Mouse (Mus musculus) megakaryocyte, adult 5-6 weeks (primary cell): ENCODE results near the gene St6galnac6. TPM values are rescaled to one million over a fixed set of nuclear protein-coding genes. Genes with fewer than 3 reads are reported as not detected.

Experiments
- ATAC-seq: 2 replicates; pipeline ENCODE4 v1.8.0; 2016; ENCODE audit warnings: mild to moderate bottlenecking, inconsistent platforms; ENCODE audit not compliant: poor library complexity, severe bottlenecking
- total RNA-seq, 2 experiments: library from RNA; stranded (forward) in 1 of 2; stranded (reverse) in 1 of 2; fragments of 153-499, 151-499 nt in 1 of 2; fragments of 221-1000, 200-1000 nt in 1 of 2; gene quantifications; 2 replicates each; pipeline versions ENCODE4 v1.2.3 to v1.2.4; 2015 to 2017

Gene St6galnac6
- total RNA-seq, 2 experiments from 2014 or later: 8.6 to 13.3 TPM

DNA sequence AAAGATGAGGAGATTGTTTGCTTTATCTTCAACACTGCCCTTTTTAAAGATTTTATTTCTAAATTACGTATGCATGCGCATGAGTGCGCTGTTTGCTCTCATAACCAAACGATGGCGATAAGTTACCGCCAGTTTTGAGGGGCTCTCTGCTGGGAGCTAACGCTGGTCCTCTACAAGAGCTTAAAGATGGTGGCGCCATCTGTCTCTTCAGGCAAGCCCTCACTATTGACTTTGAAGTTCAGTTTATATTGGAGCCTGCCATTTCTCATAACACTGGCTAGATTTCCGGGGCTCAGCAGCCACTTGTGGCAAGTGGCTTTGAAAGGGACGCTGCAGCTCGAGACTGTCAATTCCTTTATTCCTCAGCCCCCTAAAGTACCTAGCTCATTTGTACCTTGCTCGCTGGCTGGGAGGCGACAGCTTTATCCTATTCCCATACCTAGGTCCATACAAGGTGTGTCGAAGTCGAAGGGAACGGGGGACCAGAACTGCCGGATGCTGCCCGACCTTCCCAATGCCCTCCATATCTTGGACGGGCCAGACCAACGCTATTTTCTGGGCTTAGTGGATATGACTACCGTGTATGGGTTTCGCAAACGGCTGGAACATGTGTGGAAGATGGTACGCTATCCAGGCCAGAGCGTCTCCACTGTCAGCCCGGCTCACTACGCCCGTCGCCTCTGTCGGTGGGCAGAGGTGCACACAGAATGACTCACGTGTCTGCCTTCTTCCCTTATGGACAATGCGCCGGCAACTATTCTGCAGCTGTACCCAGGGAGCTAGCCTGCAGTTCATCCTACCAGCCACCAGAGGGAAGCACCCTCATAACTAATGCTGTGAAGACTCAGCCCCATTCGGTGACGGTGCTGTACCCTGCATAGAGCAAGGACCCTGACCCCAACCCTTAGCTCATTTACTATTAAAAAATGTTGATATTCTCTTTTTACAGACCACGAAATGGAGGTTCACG, 16.4 kb upstream of the St6galnac6 start:
- peak; percentile 66 for ATAC-seq

DNA sequence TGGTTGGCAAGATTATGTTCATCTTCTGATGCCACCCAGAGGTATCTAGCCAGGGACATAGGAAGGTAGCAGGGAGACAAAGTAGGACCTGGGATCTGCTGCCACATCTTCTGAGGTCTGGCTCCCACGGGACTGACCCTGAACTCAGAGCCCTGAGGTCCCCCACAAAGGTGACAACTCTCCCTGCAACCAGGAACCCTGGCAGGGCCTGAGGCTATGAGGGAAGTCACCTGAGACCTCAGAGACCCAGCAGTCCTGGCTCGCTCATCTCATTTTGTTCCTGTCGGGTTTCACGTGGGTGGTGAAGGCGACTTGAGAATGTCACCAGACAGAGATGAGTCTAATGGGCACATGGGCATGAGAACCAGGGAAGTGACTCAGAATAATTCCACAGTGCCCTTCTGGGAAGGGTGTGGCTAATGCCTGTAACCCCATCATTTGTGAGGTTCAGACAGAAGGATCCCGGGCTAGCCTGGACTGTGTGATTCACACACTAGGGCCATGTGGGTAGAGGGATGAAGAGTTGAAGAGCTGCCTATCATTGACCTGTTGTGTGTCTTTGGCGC, 14.3 kb upstream of the St6galnac6 start:
- ATAC-seq: no peak

DNA sequence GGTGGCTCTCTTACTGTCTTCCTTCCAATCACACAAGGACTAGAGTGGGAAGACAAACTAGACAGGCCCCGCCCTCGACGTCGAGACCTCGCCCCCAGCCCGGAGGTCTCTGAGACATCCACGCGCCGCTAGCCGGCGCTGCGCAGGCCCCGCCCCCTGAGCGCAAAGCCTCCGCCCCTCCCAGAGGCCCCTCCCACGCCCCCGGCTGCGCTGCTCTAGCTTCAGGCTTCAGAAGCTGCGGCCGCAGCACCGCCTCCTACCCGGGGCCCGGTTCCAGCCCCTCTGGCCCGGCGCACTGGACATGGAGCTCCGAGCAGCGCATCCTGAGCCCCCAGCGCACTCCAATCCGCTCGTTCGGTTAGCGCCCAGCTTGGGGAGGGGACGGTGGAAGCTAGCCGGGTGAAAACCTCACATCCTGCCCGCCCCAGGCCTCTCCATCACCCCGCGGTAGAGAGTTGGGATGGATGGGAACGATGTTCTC, 12.6 kb upstream of the St6galnac6 start, which contains the start of gene St6galnac4:
Gene St6galnac4, plus strand, starts transcription at position 225 of the 481 bp plus-strand sequence.
- peak; percentile 80 for ATAC-seq

DNA sequence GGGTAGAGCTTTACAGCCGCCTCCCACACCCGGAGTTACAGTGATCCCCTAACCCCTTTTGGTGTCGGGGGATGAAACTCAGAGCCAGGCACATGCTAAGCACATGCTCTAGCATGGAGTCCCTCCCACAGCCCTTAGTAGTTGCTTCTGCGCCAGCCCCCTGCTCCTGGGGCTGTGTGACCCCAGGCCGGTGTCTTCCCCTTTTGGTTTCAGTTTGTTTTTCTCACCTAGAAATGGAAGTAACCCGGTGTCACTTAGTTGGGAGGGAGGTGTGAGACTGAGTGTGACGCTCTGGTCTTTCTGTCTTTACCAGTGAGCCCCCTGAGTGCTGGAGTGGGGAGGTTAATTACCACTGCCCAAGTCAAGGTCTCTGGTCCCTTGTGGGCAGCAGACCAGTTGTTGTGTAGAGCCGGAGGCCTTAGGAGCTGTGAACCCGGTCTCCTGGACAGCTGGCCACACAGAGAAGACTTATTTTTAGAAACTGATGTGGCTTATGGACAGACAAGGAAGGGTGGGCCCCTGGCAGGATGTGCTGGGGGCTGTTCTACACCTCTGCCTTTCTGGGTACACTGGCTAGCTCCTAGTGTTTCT, 11.7 kb upstream of the St6galnac6 start:
- peak; percentile 59 for ATAC-seq

DNA sequence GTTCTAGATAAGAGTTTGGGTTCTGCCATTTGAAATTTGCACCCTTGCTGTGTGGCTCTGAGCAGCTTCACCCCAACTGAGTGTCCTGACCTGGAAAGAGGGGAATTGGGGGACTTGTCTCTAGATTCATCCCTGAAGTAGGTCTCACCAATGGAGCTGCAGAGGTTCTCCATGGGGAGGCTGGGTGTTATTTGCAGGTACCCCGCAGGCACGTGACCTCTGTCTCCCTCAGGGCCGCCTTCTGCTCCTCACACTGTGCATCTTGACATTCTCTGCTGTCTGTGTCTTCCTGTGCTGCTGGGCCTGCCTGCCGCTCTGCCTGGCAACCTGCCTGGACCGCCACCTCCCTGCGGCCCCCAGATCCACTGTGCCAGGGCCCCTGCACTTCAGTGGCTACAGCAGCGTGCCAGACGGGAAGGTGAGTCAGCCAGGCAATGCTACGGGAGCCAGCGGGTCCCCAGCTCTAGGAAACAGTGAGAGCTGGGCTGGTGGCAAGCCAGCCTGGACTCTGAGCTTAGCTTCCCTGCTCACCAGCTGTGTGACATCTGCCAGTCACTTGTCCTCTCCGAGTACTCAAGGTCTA, 10.2 kb upstream of the St6galnac6 start:
- ATAC-seq: no peak

DNA sequence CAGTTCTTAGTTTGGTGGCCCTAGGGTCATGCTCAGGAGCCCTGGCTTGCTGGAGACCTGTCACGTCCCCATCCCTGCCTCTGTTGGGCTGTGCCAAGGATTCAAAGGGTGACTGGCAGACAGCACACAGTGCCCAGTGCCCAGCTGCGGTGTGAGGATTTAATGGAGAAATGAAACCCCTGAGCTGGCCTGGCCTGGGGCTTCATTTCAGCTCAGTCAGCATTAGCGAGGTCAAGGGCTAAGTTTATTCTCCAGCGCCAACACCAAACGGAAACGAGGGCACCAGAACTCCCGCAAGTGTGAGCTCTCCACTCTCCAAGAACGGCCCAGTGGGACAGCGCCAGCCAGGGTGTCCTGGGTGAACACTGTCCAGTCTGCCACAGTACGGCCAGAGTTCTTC, 9.3 kb upstream of the St6galnac6 start:
- ATAC-seq: no peak

DNA sequence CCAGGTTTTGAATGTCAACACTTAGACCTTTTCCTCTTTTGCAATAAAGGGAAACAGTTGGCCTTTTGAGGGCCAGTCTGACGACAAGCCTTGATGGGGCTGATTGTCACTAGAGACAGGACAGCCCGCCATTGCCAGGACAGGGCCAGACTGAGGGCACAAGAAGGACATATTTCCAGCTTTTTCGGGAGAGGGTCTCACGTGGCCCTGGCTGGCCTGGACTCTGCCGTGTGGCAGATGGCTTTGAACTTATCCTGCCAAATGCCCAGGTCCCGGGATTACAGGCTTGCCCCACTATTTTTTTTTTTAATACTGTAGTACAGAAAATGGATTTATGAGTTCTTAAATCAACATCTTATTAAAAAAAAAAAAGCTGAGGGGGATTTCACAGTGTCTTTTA, 8.3 kb upstream of the St6galnac6 start:
- ATAC-seq: no peak

DNA sequence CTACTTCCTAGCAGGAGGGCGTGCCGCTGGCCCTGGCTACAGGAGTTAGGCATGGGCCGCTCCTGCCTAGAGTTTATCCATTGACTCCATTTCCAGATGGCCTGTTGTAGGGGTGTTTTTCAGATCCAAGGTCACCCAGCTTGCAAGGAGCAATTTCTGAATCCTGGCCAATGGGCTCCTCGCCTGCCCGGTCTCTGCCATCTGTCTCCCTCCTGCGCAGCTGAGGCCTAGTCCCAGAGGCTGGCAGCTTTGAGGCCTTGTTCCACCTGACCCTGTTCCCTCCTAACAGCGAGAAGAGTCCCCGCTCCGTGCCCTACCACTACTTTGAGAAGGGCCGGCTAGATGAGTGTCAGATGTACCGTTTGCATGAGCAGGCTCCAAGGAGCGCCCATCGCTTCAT, 2.8 kb upstream of the St6galnac6 start:
- no peak for ATAC-seq

DNA sequence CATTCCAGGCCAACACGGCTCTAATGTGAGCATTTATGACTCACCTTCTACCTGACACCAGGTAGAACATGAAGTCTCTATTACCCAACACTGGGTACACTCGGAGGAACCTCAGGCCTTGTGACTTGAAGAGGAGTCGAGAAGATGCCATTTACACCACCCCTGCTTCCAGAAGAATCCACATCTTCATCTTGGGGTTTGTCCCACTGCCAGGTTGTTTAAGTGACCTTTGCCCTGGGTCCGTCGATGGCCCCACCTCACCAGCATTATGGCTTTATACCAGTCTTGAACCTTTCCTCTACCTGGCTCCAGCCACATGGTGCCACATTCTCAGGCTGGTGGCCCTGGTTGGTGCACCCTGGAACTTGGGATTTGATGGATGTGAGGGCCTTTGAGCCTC, 2.3 kb upstream of the St6galnac6 start:
- ATAC-seq: no peak

DNA sequence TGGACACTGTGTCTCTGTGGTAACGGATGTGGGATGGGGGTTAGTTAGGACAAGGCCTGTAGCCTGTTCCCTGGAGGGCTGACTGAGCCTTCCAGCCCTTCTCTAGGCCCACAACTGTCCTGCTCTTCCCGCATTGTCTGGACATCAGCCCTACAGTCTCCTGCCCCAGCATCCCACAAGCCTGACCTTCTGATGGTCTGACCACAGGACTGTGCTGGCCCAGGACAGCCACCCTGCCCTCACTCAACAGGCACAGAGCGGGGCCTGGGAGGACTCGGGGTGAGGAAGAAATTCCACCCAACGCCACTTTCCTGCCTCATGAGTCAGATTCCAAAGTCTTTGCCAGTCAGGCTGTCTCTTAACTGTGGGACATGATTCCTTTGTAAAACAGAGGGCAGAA, 1.8 kb upstream of the St6galnac6 start:
- no peak for ATAC-seq

DNA sequence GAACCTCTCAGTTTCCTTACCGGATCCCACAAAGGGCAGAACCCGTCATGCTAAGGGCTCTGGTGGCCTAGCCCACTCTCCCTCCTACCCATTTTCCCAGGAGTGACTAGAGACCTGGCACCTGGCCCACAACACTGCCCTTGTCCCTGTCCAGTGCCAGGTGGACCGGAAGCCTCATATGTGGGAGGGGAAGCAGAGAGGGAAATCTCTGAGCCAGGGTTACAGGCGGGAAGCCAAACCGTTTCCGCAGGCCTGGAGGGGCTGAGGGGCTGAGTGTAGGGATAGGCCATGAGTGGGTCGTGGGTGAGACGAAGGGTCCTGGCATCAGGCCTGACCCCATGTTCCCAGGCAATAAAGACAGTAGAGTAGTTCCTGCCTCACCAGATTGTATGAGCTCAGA, 1.0 kb upstream of the St6galnac6 start:
- ATAC-seq: no peak

DNA sequence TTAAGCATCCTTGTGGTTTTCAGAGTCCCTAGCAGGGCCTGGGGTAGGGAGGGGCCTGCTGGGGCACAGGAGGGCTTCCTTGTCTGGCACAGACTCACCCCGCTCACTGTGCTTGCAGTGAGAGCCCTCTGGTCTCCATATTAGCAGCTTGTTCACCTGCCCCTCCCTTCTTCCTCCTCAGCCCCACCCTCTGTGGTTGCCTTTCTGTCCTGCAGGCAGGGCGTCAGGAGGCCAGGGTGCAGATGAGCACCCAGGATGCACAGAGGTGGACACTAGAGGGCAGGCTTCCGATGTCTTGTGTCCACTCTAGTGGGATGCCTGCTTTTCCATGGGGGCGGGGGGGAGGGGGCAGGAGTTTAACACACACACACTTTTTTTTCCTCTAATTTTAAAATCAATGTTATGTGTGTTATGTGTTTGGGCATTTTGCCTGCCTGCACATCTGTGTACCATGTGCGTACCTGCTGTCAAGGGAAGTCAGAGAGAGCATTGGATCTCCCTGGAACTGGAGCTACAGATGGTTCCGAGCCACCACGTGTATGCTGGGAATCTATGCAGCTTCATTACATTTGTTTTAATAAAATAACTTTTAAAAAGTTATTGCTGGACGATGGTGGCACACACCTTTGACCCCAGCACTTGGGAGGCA, 2.0 kb downstream of the St6galnac6 start:
- ATAC-seq: peak; percentile 83

DNA sequence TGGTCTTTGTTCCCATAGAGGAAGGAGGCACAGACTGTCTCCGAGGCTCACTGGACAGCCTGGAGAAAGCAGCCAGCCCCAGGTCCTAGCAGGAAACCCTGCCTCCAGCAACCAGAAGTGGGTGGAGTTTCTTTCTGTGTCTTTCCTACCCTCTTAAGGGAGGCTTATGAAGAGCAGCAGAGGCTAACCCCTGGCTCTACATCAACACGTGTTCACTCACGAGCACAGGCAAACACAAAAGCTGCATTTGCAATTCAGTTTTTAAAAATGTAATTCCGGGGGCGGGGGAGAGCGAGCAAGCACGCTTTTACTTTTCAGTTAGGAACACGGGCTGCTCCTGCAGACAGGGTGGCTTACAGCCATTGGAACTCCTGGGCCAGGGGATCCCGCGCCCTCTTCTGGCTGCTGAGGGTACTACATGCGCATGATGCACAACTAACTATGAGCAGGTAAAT, 3.1 kb downstream of the St6galnac6 start:
- ATAC-seq: peak; percentile 65

DNA sequence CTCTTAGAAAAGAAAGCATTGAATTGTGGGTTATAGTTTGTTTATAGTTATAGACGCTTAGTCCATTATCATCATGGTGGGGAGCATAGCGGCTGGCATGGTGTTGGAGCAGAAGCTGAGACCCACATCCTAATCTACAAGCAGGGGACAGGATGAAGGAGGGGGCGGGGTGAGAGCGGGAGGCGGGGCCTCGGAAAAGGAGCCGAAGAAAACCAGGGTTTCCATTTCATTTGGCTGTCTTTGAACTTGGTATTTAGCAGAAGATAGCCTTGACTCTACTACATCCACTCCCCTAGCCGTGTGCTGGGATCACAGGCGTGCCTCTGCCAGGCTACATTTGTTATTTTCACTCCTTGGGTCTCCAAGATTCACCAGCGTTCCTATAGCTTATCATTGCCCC, 5.1 kb downstream of the St6galnac6 start:
- ATAC-seq: no peak

DNA sequence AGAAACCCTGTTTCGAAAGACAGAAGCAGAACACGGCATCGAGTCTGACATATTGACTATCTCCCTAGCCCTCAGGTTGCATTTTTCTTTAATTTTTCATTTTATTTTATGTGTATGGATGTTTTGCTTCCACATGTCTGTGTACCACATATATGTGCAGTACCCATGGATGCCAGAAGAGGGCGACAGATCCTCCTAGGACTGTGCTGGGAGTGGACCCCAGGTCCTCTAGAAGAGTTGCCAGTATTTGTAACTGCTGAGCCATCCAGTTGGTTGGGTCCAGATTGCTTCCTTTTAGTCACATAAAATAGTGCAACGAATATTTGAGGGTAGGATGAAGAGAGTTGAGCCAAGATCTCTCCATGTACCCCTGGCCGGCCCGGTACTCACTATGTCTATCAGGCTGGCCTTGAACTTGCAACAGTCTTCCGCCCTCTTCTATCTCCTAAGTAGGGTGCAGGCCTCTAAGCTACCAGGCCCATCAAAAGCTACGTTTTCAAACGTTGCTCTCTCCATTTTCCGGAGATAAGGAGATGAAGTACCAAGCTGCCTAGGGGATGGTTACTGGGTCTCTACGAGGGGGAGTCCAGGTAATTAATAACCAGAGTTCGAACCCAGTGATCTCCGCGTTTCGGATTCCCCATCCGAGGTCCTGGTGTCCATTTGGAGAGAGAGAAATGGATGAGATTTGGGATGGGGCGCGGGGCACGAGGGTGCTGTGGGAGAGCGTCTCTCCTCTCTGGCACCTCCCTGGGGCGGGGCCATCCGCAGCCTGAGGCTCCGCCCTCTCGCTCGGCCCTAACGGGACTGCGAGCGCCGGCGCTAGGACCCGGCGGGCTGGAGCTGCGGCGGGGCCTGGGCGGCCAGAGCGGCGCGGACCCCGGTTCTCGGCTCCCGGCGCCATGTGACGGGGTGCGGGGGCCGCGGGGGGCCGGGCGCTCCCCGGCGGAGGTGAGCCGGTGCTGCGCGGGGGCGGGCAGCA, 6.9 kb downstream of the St6galnac6 start:
- ATAC-seq: peak; percentile 57

DNA sequence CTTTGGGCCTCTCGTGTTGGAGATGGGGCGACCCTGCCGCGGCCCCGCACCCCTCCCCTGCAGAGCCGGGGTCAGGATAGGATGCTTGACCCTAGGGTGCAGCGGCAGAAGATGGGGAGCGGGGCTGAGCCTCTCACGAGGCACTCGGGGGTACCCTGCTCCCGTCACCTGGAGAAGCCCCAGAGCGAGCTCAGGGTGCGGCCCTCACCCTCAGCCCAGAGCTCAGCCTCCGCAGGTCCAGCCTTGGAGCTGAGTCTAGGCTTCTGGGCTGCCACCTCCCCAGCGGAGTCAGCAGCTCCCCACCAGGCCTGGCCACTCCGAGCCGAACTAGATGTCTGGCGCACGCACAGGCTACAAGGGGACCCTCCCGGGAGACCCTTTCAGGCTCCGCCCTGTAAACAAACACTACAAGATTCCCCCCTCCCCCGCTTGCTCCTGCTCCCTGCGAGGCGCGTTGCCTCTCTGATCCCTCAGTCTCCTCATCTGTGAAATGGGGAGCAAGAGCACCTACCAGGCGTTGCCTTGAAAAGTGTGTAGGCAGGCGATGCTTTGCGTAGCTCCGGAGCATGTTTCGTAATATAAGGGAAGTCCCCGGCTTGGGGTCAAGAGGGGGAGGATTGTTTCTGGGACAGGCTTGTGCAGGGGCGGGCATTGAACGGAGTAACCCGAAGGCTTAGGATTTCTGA, 7.9 kb downstream of the St6galnac6 start:
- peak; percentile 48 for ATAC-seq

DNA sequence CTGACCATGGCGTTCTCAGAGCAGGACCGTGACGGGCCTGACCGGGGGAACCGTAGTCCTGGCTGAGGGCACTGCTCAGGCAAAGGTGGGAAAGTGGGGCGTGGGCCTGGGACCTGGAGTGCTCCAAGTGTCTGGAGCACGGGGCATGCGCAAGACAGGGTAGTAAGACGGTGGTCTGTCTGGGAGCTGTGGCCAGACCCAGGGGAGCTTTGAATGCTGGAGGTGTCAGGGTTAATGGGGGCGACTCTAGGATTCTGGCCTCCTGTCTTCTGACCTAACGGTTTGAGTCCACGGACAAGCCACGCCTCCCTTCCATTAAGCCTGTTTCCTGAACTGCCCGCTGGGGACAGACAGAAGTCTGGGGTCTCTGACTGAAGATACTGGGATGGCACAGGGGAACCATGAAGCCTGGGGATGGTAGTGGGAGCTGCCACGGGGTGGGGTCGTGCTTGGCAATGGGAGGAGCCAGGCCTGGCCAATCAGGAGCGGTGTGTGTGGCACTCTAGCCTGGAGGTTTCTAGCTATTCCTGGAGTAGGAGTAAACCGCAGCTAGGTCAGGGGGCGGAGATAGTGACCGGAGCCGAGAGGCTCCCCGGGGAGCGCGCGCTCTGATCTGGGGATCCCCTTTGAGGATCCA, 8.8 kb downstream of the St6galnac6 start:
- ATAC-seq: peak; percentile 58

DNA sequence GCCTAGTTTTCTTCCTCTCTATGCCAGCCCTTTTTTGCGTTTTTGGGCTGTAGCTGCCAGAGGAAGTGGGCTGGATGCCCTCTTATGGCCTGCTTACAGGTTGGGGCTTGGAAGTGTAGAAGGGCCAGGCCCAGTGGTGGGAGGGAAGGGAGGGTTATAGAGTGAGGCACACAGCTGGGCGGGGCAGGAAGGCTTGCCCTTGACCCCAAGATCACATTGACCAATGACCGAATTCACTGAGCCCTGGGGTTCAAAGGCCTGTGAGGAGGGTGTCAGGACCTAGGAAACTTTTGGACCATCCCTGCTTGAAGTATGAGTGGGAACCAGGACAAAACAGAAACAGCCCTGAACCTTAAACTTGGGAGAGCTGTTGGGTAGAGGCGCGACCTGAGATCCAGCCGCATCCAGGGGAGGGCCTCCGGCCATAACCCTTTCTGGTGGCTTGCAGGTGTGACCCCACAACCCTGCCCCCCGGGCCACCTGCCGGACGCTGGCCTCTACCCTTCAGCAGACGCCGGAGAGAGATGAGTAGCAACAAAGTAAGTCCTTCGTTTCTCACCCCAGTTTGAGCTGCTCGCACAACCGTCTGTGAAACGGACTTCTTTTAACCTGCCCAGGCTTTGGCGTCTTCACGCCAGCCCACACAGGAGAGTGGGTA, 9.4 kb downstream of the St6galnac6 start:
- peak; percentile 30 for ATAC-seq
